Mouse (Mus musculus): ENCODE results near the gene Sgsh.

The Sgsh gene

GRCm38 (mm10) chr11:119375425-119375824, 20.1 kb upstream of the Sgsh start:
- DNase-seq (ENCODE audit: low spot score): no peak

GRCm38 (mm10) chr11:119363534-119364145, 8.3 kb upstream of the Sgsh start:
- peak; percentile 89 for DNase-seq (ENCODE audit: low spot score)

- peak; percentile 60 for DNase-seq (ENCODE audit: low spot score)
Observed at GRCm38 (mm10) chr11:119362769-119363533, 7.6 kb upstream of the Sgsh start.

GRCm38 (mm10) chr11:119359089-119359488, 3.8 kb upstream of the Sgsh start:
- no peak for DNase-seq (ENCODE audit: low spot score)

- peak; percentile 18 for DNase-seq (ENCODE audit: low spot score)
Observed at GRCm38 (mm10) chr11:119354798-119355442, 416 bp downstream of the Sgsh start.

GRCm38 (mm10) chr11:119353946-119354345, 1.4 kb downstream of the Sgsh start:
- DNase-seq (ENCODE audit: low spot score): no peak

- no peak for DNase-seq (ENCODE audit: low spot score)
Observed at GRCm38 (mm10) chr11:119352113-119352512, 3.2 kb downstream of the Sgsh start.

GRCm38 (mm10) chr11:119347125-119347524, 8.2 kb downstream of the Sgsh start:
- no peak for DNase-seq (ENCODE audit: low spot score)

- DNase-seq (ENCODE audit: low spot score): no peak
Observed at GRCm38 (mm10) chr11:119344865-119345264, 10.5 kb downstream of the Sgsh start.

GRCm38 (mm10) chr11:119344178-119344577, 11.2 kb downstream of the Sgsh start:
- DNase-seq (ENCODE audit: low spot score): no peak

- DNase-seq (ENCODE audit: low spot score): peak; percentile 92
Observed at GRCm38 (mm10) chr11:119339637-119340036, 15.7 kb downstream of the Sgsh start.

GRCm38 (mm10) chr11:119339179-119339578, 16.2 kb downstream of the Sgsh start:
- DNase-seq (ENCODE audit: low spot score): no peak

GRCm38 (mm10) chr11:119338271-119339059, 16.9 kb downstream of the Sgsh start:
- no peak for DNase-seq (ENCODE audit: low spot score)

GRCm38 (mm10) chr11:119331970-119332369, 23.4 kb downstream of the Sgsh start:
- DNase-seq (ENCODE audit: low spot score): no peak

- no peak for DNase-seq (ENCODE audit: low spot score)
Observed at GRCm38 (mm10) chr11:119330592-119330991, 24.7 kb downstream of the Sgsh start.

- no peak for DNase-seq (ENCODE audit: low spot score)
Observed at GRCm38 (mm10) chr11:119325068-119325467, 30.3 kb downstream of the Sgsh start.

- DNase-seq (ENCODE audit: low spot score): no peak
Observed at GRCm38 (mm10) chr11:119322521-119322920, 32.8 kb downstream of the Sgsh start.

- DNase-seq (ENCODE audit: low spot score): no peak
Observed at GRCm38 (mm10) chr11:119316720-119317119, 38.6 kb downstream of the Sgsh start.

GRCm38 (mm10) chr11:119314252-119314936, 40.9 kb downstream of the Sgsh start:
- DNase-seq (ENCODE audit: low spot score): no peak

GRCm38 (mm10) chr11:119310621-119311020, 44.7 kb downstream of the Sgsh start:
- no peak for DNase-seq (ENCODE audit: low spot score)

- DNase-seq (ENCODE audit: low spot score): peak; percentile 10
Observed at GRCm38 (mm10) chr11:119307916-119308315, 47.4 kb downstream of the Sgsh start.

- DNase-seq (ENCODE audit: low spot score): no peak
Observed at GRCm38 (mm10) chr11:119307658-119307867, 47.8 kb downstream of the Sgsh start, which contains the start of gene Card14. TSS of gene Card14 (plus strand) at chr11:119307768.
